Mouse (Mus musculus) T-cell, adult 2 months (primary cell): ENCODE measurements around the gene Cd274.

Source experiments
- DNase-seq: peaks from one replicate; pipeline ENCODE4 v3.0.0; 2022; ENCODE audit warnings: low spot score

Gene Cd274

GRCm38 (mm10) chr19:29364076-29364475 lies 3.2 kb upstream of the Cd274 start:
- DNase-seq = peak; percentile 10

- DNase-seq = no peak
These were observed 2.1 kb upstream of the Cd274 start for GRCm38 (mm10) chr19:29365105-29365504.

GRCm38 (mm10) chr19:29366226-29366968 lies 858 bp upstream of the Cd274 start:
- no peak for DNase-seq

GRCm38 (mm10) chr19:29368041-29368440 lies 786 bp downstream of the Cd274 start:
- no peak for DNase-seq

- no peak for DNase-seq
These were observed 1.5 kb downstream of the Cd274 start for GRCm38 (mm10) chr19:29368671-29369309.

GRCm38 (mm10) chr19:29370112-29370511 lies 2.9 kb downstream of the Cd274 start:
- DNase-seq = no peak

GRCm38 (mm10) chr19:29370545-29371283 lies 3.5 kb downstream of the Cd274 start:
- no peak for DNase-seq

GRCm38 (mm10) chr19:29371284-29372081 lies 4.2 kb downstream of the Cd274 start:
- peak; percentile 14 for DNase-seq

- DNase-seq = no peak
These were observed 4.9 kb downstream of the Cd274 start for GRCm38 (mm10) chr19:29372138-29372537.

GRCm38 (mm10) chr19:29372621-29373020 lies 5.4 kb downstream of the Cd274 start:
- no peak for DNase-seq

- no peak for DNase-seq
These were observed 6.2 kb downstream of the Cd274 start for GRCm38 (mm10) chr19:29373438-29373837.

- no peak for DNase-seq
These were observed 7.7 kb downstream of the Cd274 start for GRCm38 (mm10) chr19:29374947-29375346.

- DNase-seq = no peak
These were observed 9.1 kb downstream of the Cd274 start for GRCm38 (mm10) chr19:29376382-29376781.

- no peak for DNase-seq
These were observed 12.8 kb downstream of the Cd274 start for GRCm38 (mm10) chr19:29379839-29380603.

- DNase-seq = no peak
These were observed 16.1 kb downstream of the Cd274 start for GRCm38 (mm10) chr19:29383368-29383767.

GRCm38 (mm10) chr19:29384412-29384811 lies 17.2 kb downstream of the Cd274 start:
- no peak for DNase-seq

GRCm38 (mm10) chr19:29384994-29385393 lies 17.7 kb downstream of the Cd274 start:
- no peak for DNase-seq

GRCm38 (mm10) chr19:29385822-29386221 lies 18.6 kb downstream of the Cd274 start:
- no peak for DNase-seq

GRCm38 (mm10) chr19:29388818-29389217 lies 21.6 kb downstream of the Cd274 start:
- DNase-seq = no peak

- no peak for DNase-seq
These were observed 23.2 kb downstream of the Cd274 start for GRCm38 (mm10) chr19:29390483-29390882.

- no peak for DNase-seq
These were observed 24.0 kb downstream of the Cd274 start for GRCm38 (mm10) chr19:29391279-29391678.
